Mouse (Mus musculus) intestine, embryonic 14.5 days (tissue): ENCODE results near the gene Ssu72. TPM values are rescaled to one million over a fixed set of nuclear protein-coding genes. Genes with fewer than 3 reads are reported as not detected.

ENCODE experiments used
- ATAC-seq: fragments of 200-750 bp; cut with Nextera tagmentation; replicated peaks from 2 replicates; pipeline ENCODE4 v1.8.0; 2017; ENCODE audit warnings: low read depth, moderate number of reproducible peaks, moderate TSS enrichment, moderate library complexity; ENCODE audit not compliant: low FRiP score, low TSS enrichment
- DNase-seq: peaks from one replicate; pipeline ENCODE4 v3.0.0-alpha.2; 2018; ENCODE audit warnings: low spot score
- H3K27ac ChIP-seq: fragments of 300-500 bp; sonication (generic); 2 replicates; pipeline ENCODE4 v1.5.1; 2014; ENCODE audit warnings: low read depth, mild to moderate bottlenecking, control low read depth
- H3K27me3 ChIP-seq: fragments of 300-500 bp; sonication (generic); replicated peaks from 2 replicates; pipeline ENCODE4 v1.6.1; 2014; ENCODE audit warnings: low read length, control low read depth; ENCODE audit not compliant: control insufficient read depth, insufficient read depth
- H3K36me3 ChIP-seq: fragments of 300-500 bp; sonication (generic); 2 replicates; pipeline ENCODE4 v1.6.1; 2014; ENCODE audit warnings: low read length, control low read depth; ENCODE audit not compliant: control insufficient read depth, insufficient read depth
- H3K4me1 ChIP-seq: fragments of 300-500 bp; sonication (generic); replicated peaks from 2 replicates; pipeline ENCODE4 v1.6.1; 2014; ENCODE audit warnings: low read length, control low read depth, mixed read lengths; ENCODE audit not compliant: control insufficient read depth, insufficient read depth
- H3K4me2 ChIP-seq: fragments of 300-500 bp; sonication (generic); 2 replicates; pipeline ENCODE4 v1.6.1; 2014; ENCODE audit warnings: low read length
- H3K4me3 ChIP-seq: fragments of 300-500 bp; sonication (generic); 2 replicates; pipeline ENCODE4 v1.5.1; 2014; ENCODE audit warnings: low read depth, low read length, control low read depth, mixed read lengths
- H3K9ac ChIP-seq: fragments of 300-500 bp; sonication (generic); 2 replicates; pipeline ENCODE4 v1.6.1; 2014; ENCODE audit warnings: mild to moderate bottlenecking, low read length
- H3K9me3 ChIP-seq: fragments of 300-500 bp; sonication (generic); 2 replicates; pipeline ENCODE4 v1.6.1; 2016; ENCODE audit warnings: low read length, control low read depth; ENCODE audit not compliant: control insufficient read depth
- WGBS: fragments of 180-500 bp; shearing (Covaris S2); extraction: QIAGEN DNeasy Blood & Tissue Kit; methylation state at CpG from one replicate; pipeline ENCODE4 v1.1.7; 2014; 5-methylcytosine and 5-hydroxymethylcytosine counted together
- polyA plus RNA-seq: library from polyadenylated mRNA; unstranded; fragments of >200 nt; fragmentation: Nextera tagmentation; extraction: Ambion mirVana; gene quantifications from 2 replicates; pipeline ENCODE4 v1.2.1, GENCODE M21; 2014

Gene Ssu72
- polyA plus RNA-seq, 1 experiment from 2014 or later: 151 TPM

DNA sequence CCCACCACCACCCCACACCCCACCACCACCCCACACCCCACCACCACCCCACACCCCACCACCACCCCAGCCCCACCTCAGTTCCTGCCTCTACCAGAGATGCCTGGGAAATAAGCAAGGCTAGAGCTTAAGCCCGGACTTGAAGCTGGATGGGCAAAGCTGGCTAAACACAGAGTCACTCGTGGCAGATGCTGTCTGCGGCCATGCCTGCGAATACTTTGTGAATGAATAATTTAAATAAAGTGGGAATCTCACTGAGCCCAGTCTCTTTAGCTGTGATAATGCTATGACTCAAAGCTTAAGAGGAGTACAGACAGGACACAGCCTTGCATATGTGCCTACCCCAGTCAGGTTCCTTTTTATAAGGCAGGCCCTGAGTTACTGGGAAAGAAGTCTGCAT is 74.9 kb downstream of the Ssu72 start:
- no peaks in the 10 kb centered on the region for H3K36me3 ChIP-seq
- peaks cover 18% of the 10 kb centered on the region for H3K4me1 ChIP-seq
- ATAC-seq (no peak), DNase-seq (no peak)
- H3K9ac ChIP-seq: no peak overlapping the region
- H3K4me2 ChIP-seq: no peak overlapping the region
- H3K27ac ChIP-seq: no peak overlapping the region
- H3K9me3 ChIP-seq: no peaks in the 10 kb centered on the region
- WGBS: 82% methylated on average over 4 of the region's 4 CpGs
- no peak overlapping the region for H3K4me3 ChIP-seq
- no peaks in the 10 kb centered on the region for H3K27me3 ChIP-seq

GRCm38 (mm10) chr4:155780895-155781294 is 76.3 kb downstream of the Ssu72 start:
- DNase-seq (no peak), ATAC-seq (no peak)
- Histone ChIP-seq H3K9me3 (no peaks in the 10 kb centered on the region), H3K4me2 (no peak overlapping the region; the same call in 1 of the 2 replicates), H3K9ac (0 out of 2 replicates have a peak overlapping the region, but pooled peaks have one; percentile 10), H3K4me1 (peaks cover 13% of the 10 kb centered on the region), H3K36me3 (no peaks in the 10 kb centered on the region), H3K27ac (peak overlapping the region; percentile 61; the same call in 1 of the 2 replicates), H3K4me3 (no peak overlapping the region), H3K27me3 (no peaks in the 10 kb centered on the region)
- WGBS: 25% methylated on average over 6 of the region's 6 CpGs

Other genes with a start within 250 kb of the Ssu72 start
- gene Tmem52, start 235.7 kb upstream of the Ssu72 start, polyA plus RNA-seq: 0.40 and 0.46 TPM in 2 replicates
- 503 and 504 TPM in 2 replicates for gene Gnb1, start 213.4 kb upstream of the Ssu72 start, polyA plus RNA-seq
- gene Nadk, start 142.4 kb upstream of the Ssu72 start, polyA plus RNA-seq: 93.6 and 99.6 TPM in 2 replicates
- gene Slc35e2, start 103.4 kb upstream of the Ssu72 start, polyA plus RNA-seq: 8.5 and 9.5 TPM in 2 replicates
- 48.7 and 52.6 TPM in 2 replicates for gene Cdk11b, start 79.9 kb upstream of the Ssu72 start, polyA plus RNA-seq
- gene Gm10563, start 59.4 kb upstream of the Ssu72 start, polyA plus RNA-seq: not detected in 2 replicates
- gene Mmp23, start 51.4 kb upstream of the Ssu72 start, polyA plus RNA-seq: 30.3 and 31.1 TPM in 2 replicates
- 17.4 and 19.7 TPM in 2 replicates for gene Mib2, start 35.6 kb upstream of the Ssu72 start, polyA plus RNA-seq
- 2.0 and 3.1 TPM in 2 replicates for gene Fndc10, start 10.5 kb upstream of the Ssu72 start, polyA plus RNA-seq
- gene Tmem240, start 30.0 kb downstream of the Ssu72 start, polyA plus RNA-seq: 0.55 and 0.60 TPM in 2 replicates
- 134 and 136 TPM in 2 replicates for gene Atad3a, start 56.3 kb downstream of the Ssu72 start, polyA plus RNA-seq
- gene Vwa1, start 69.9 kb downstream of the Ssu72 start, polyA plus RNA-seq: 16.4 and 16.6 TPM in 2 replicates
- gene Tmem88b, start 81.1 kb downstream of the Ssu72 start, polyA plus RNA-seq: 0.55 and 0.69 TPM in 2 replicates
- not detected in 2 replicates for gene Ankrd65, start 85.6 kb downstream of the Ssu72 start, polyA plus RNA-seq
- 237 and 246 TPM in 2 replicates for gene Mrpl20, start 98.1 kb downstream of the Ssu72 start, polyA plus RNA-seq
- gene Ccnl2, start 107.7 kb downstream of the Ssu72 start, polyA plus RNA-seq: 161 and 192 TPM in 2 replicates
- 133 and 151 TPM in 2 replicates for gene Aurkaip1, start 126.5 kb downstream of the Ssu72 start, polyA plus RNA-seq
- gene Mxra8, start 134.9 kb downstream of the Ssu72 start, polyA plus RNA-seq: 60.0 and 73.3 TPM in 2 replicates
- gene Dvl1, start 142.6 kb downstream of the Ssu72 start, polyA plus RNA-seq: 7.3 and 7.8 TPM in 2 replicates
- 0.38 and 0.43 TPM in 2 replicates for gene Tas1r3, start 158.6 kb downstream of the Ssu72 start, polyA plus RNA-seq
- gene Cptp, start 164.6 kb downstream of the Ssu72 start, polyA plus RNA-seq: 20.5 and 21.4 TPM in 2 replicates
- gene Ints11, start 164.7 kb downstream of the Ssu72 start, polyA plus RNA-seq: 69.3 and 76.4 TPM in 2 replicates
- gene Pusl1, start 187.0 kb downstream of the Ssu72 start, polyA plus RNA-seq: 55.6 and 55.9 TPM in 2 replicates
- gene Acap3, start 187.0 kb downstream of the Ssu72 start, polyA plus RNA-seq: 16.2 and 16.6 TPM in 2 replicates
- 114 and 124 TPM in 2 replicates for gene Ube2j2, start 239.0 kb downstream of the Ssu72 start, polyA plus RNA-seq